Mouse (Mus musculus) liver, postnatal 0 days (tissue): ENCODE results near the gene Itk. TPM values are rescaled to one million over a fixed set of nuclear protein-coding genes. Genes with fewer than 3 reads are reported as not detected.

Experiments used
- ATAC-seq: fragments of 200-750 bp; cut with Nextera tagmentation; 2 replicates; pipeline ENCODE4 v1.8.0; 2017; ENCODE audit warnings: mild to moderate bottlenecking, moderate library complexity
- DNase-seq: peaks from one replicate; pipeline ENCODE4 v3.0.0-alpha.2; 2016
- H3K27ac ChIP-seq: fragments of 300-500 bp; sonication (generic); 2 replicates; pipeline ENCODE4 v1.5.1; 2014; ENCODE audit warnings: antibody characterized with exemption, moderate library complexity, mild to moderate bottlenecking, low read depth
- H3K27me3 ChIP-seq: fragments of 300-500 bp; sonication (generic); 2 replicates; pipeline ENCODE4 v1.6.1; 2014; ENCODE audit warnings: low read length, control low read depth, mixed read lengths; ENCODE audit not compliant: insufficient read depth
- H3K36me3 ChIP-seq: fragments of 300-500 bp; sonication (generic); replicated peaks from 2 replicates; pipeline ENCODE4 v1.6.1; 2014; ENCODE audit warnings: mild to moderate bottlenecking, control low read depth, low read length, moderate library complexity, mixed read lengths; ENCODE audit not compliant: insufficient read depth
- H3K4me1 ChIP-seq: fragments of 300-500 bp; sonication (generic); 2 replicates; pipeline ENCODE4 v1.6.1; 2014; ENCODE audit warnings: antibody characterized with exemption, mild to moderate bottlenecking, control low read depth; ENCODE audit not compliant: insufficient read depth
- H3K4me2 ChIP-seq: fragments of 300-500 bp; sonication (generic); 2 replicates; pipeline ENCODE4 v1.6.1; 2014; ENCODE audit warnings: low read depth, mild to moderate bottlenecking, low read length, moderate library complexity, mixed read lengths
- H3K4me3 ChIP-seq: fragments of 300-500 bp; sonication (generic); 2 replicates; pipeline ENCODE4 v1.5.1; 2014; ENCODE audit warnings: low read depth, low read length
- H3K9ac ChIP-seq: fragments of 300-500 bp; sonication (generic); replicated peaks from 2 replicates; pipeline ENCODE4 v1.6.1; 2014; ENCODE audit warnings: mild to moderate bottlenecking, moderate library complexity
- H3K9me3 ChIP-seq: fragments of 300-500 bp; sonication (generic); 2 replicates; pipeline ENCODE4 v1.6.1; 2016; ENCODE audit warnings: mild to moderate bottlenecking, control low read depth, low read length, mixed read lengths
- CTCF ChIP-seq: sonication (generic); IDR thresholded peaks from 2 replicates; pipeline ENCODE4 v1.5.1; 2016; ENCODE audit warnings: antibody characterized with exemption, low read depth
- EP300 ChIP-seq: IDR thresholded peaks from 2 replicates; pipeline ENCODE4 v1.6.1; 2016; ENCODE audit warnings: antibody characterized with exemption, low read depth, mild to moderate bottlenecking
- WGBS: fragments of 180-500 bp; shearing (Covaris S2); extraction: QIAGEN DNeasy Blood & Tissue Kit; methylation state at CpG from one replicate; pipeline ENCODE4 v1.1.7; 2014; ENCODE audit not compliant: insufficient replicate concordance; 5-methylcytosine and 5-hydroxymethylcytosine counted together
- polyA plus RNA-seq: library from polyadenylated mRNA; unstranded; fragments of >200 nt; fragmentation: Nextera tagmentation; extraction: Ambion mirVana; gene quantifications from 2 replicates; pipeline ENCODE4 v1.2.1, GENCODE M21; 2015

The Itk gene
- polyA plus RNA-seq, 1 experiment from 2014 or later = 0.09 TPM

DNA sequence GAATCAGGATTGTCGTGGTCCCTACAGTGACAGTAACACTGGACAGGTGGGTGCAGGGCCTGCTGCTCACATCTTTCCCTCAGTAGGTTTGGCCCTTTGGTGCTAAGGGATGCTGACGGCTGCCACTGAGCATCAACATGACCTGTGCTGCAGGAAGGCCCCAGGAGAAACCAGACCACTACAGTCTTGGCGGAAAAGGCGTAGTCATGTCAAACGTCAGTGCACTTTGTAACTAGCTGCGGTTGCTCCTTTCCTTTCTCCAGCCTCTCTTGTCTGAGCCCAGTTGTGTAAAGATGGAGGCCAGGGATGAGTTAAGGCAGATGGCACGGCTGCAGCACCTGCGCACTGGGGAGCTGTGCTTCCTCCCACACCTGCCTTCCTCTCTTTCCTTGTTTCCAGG lies 14.3 kb downstream of the Itk start:
- Histone ChIP-seq H3K27ac (no peak overlapping the region), H3K4me2 (no peak overlapping the region), H3K27me3 (no peaks in the 10 kb centered on the region), H3K9me3 (no peaks in the 10 kb centered on the region), H3K36me3 (no peaks in the 10 kb centered on the region), H3K9ac (no peak overlapping the region), H3K4me3 (no peak overlapping the region), H3K4me1 (peaks cover 23% of the 10 kb centered on the region)
- DNase-seq (no peak), ATAC-seq (no peak)
- TF ChIP-seq EP300 (no peak), CTCF (no peak)
- 86% methylated on average over 8 of the region's 8 CpGs for WGBS

DNA sequence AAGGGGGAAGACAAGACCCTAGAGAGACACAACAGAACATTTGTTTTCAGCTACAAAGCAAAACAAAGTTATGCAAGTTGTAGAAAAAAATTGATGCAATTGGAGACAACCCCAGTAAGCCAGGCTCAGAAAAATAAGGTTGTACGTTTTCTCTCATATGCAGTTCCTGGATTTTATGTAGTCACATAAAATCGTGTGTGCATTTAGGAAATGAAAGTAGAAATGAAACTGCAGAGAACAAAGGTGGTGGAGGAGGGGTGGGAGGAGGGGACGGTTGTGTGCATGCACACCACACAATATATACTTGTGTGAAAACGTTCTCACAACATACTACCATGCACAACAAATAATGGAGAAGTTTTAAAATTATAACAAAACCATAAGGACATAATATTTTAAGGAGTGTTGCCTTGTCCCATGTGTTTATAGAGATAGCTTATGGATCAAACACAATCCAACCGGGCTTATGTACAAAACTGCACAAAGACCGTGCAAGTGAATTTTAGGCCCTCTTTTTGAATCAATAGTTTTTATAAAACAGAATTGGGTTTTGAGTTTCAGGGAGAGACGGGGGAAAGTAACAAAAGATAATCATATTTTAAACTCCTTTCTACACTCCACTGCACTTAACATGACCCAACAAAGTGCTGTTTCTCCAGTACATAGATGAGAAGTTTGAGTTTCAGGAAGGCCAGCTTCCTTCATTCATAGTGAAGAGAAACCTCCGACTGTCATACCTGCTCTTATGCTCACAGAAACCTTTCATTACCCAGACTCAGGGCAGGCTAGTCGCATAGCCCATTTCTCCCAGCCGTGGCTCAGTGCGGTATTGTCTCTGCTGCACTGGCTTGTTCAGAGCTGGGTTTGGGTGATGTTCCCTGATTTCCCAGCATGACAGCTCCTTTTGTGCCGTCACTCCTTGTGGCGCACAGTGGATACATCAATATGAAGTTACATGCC lies 16.0 kb downstream of the Itk start:
- DNase-seq (no peak), ATAC-seq (no peak)
- WGBS = 70% methylated on average over 13 of the region's 13 CpGs
- H3K27ac ChIP-seq = no peak overlapping the region
- TF ChIP-seq EP300 (no peak), CTCF (no peak)
- H3K4me2 ChIP-seq = no peak overlapping the region
- H3K27me3 ChIP-seq = no peaks in the 10 kb centered on the region
- no peaks in the 10 kb centered on the region for H3K9me3 ChIP-seq
- H3K36me3 ChIP-seq = no peaks in the 10 kb centered on the region
- H3K9ac ChIP-seq = no peak overlapping the region
- H3K4me3 ChIP-seq = no peak overlapping the region
- peaks cover 18% of the 10 kb centered on the region for H3K4me1 ChIP-seq

DNA sequence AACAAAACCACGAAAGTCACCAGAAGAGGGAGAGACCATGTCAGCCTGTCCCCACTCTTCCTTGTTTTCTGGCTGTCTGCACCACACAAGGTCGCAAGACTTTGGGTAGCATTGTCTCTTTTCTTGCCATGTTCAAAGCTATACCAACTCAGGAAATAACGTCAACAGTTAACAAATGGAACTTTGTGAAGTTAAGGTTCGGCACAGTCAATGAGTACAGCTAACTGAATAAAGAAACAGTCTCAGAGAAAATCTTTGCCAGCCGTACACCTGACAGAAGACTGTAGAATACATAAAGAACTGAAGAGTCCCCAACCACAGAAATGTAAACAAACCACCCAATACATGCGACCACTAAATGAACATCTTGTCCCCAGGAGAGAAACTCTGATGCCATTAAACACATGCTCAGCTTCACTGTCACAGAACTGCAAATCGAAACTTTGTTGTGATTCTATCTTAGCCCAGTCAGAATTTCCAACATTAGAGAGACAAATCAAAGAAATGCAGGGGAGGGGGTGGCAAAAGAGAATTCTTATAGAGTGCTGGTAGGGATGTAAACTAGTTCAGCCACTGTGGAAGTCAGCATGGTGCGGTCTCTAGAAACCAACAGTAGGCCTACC lies 16.9 kb downstream of the Itk start:
- Histone ChIP-seq H3K27me3 (no peaks in the 10 kb centered on the region), H3K9ac (no peak overlapping the region), H3K9me3 (no peaks in the 10 kb centered on the region), H3K27ac (no peak overlapping the region), H3K4me2 (no peak overlapping the region), H3K4me1 (peaks cover 15% of the 10 kb centered on the region), H3K36me3 (no peaks in the 10 kb centered on the region), H3K4me3 (no peak overlapping the region)
- TF ChIP-seq EP300 (no peak), CTCF (no peak)
- 68% methylated on average over 8 of the region's 8 CpGs for WGBS
- ATAC-seq (no peak), DNase-seq (no peak)

DNA sequence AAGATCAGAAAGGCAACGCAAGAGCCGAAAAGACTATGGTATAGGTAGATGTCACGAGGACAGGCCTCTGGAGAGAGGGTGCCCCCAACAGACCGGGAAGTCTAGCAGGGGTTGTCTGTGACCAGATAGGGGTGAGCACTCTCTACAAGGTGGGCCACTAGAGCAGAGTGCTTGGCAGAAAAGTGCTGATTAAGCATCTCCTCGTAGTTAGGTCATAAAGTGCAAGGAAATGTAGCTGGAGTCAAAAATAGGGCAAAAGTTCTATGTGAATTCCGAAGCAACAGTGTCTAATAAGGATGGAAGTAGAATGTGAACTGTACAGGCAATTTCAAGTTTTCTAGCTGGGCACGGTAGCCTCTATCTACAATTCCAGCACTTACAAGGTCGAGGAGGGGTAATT lies 18.1 kb downstream of the Itk start:
- no peak overlapping the region for H3K9ac ChIP-seq
- WGBS = 82% methylated on average over 8 of the region's 8 CpGs
- no peak for DNase-seq
- no peaks in the 10 kb centered on the region for H3K36me3 ChIP-seq
- H3K4me2 ChIP-seq = no peak overlapping the region
- ATAC-seq = no peak
- H3K27me3 ChIP-seq = no peaks in the 10 kb centered on the region
- peaks cover 12% of the 10 kb centered on the region for H3K4me1 ChIP-seq
- no peaks in the 10 kb centered on the region for H3K9me3 ChIP-seq
- TF ChIP-seq EP300 = no peak
- TF ChIP-seq CTCF = no peak
- H3K4me3 ChIP-seq = no peak overlapping the region
- H3K27ac ChIP-seq = no peak overlapping the region

- Histone ChIP-seq H3K4me1 (peaks cover 12% of the 10 kb centered on the region), H3K4me3 (no peak overlapping the region), H3K27ac (peak overlapping the region; percentile 22; the same call in 1 of the 2 replicates), H3K4me2 (0 out of 2 replicates have a peak overlapping the region, but pooled peaks have one; percentile 3), H3K9ac (no peak overlapping the region), H3K36me3 (no peaks in the 10 kb centered on the region), H3K9me3 (no peaks in the 10 kb centered on the region), H3K27me3 (no peaks in the 10 kb centered on the region)
- TF ChIP-seq EP300 (no peak), CTCF (no peak)
- ATAC-seq = peak; percentile 85
- WGBS = 64% methylated on average over 4 of the region's 4 CpGs
- no peak for DNase-seq
These were observed 18.9 kb downstream of the Itk start for GRCm38 (mm10) chr11:46370457-46370856.

GRCm38 (mm10) chr11:46366357-46366756 lies 23.0 kb downstream of the Itk start:
- Histone ChIP-seq H3K4me1 (peaks cover 9% of the 10 kb centered on the region), H3K4me3 (no peak overlapping the region), H3K4me2 (peak overlapping the region; percentile 11; the same call in 1 of the 2 replicates), H3K36me3 (no peaks in the 10 kb centered on the region), H3K27ac (no peak overlapping the region), H3K9ac (no peak overlapping the region), H3K9me3 (no peaks in the 10 kb centered on the region), H3K27me3 (no peaks in the 10 kb centered on the region)
- WGBS = 45% methylated on average over 3 of the region's 3 CpGs
- ATAC-seq (no peak), DNase-seq (no peak)
- no peak for TF ChIP-seq CTCF
- TF ChIP-seq EP300 = no peak
